Mouse (Mus musculus): ENCODE results near the gene Stat6.
"Not testable (repeated sequence)": the region's sequence is repeated elsewhere in the genome, so short reads cannot be mapped to it uniquely, and the experiment has no call there.

Gene Stat6

DNA sequence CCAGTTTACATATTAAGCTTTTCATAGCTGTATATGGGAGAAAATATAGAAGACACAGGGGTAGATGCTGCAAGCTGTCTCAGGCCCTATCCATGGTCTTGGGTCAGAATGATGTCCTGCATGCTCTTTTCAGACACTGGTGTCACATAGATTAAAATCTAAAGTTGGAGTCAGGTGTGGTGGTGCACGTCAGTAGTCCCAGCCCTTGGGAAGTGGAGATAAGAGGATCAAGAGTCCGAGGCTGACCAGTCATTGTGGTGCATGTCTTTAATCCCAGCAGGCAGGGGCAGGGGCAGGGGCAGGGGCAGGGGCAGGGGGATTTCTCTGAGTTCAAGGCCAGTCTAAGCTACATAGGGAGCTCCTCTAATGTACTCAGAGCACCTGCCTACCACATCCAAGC lies 3.0 kb downstream of the Stat6 start:
- DNase-seq (ENCODE audit: low read depth, low spot score): no peak

DNA sequence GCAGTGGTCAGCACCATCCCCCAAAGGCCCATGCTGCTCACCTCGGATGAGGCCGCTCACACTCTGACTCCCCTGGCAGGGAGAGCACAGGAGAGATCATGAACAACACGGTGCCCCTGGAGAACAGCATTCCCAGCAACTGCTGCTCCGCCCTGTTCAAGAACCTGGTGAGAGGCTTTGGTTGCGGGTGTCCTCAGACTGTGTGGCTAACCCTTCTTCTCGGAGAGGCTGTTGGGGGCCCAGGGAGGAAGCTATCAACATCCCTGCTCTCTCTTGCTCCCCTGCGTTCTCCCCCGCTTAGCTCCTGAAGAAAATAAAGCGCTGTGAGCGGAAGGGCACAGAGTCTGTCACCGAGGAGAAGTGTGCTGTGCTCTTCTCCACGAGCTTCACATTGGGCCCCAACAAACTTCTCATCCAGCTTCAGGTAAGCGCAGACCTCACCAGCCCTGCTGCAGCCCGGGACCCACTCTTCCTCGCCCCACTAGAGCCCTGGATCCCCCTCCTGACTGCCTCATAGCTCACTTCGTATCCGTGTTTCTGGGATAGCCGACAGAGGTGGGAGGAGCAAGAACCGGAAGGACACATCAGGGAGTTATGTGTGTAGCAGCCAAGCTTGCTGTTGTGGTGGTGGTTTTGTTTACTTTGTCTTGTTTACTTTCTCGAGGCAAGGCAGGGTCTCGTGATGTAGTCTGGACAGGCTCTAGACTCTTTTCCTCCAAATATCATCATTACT lies 10.3 kb downstream of the Stat6 start:
- DNase-seq (ENCODE audit: low read depth, low spot score): no peak

DNA sequence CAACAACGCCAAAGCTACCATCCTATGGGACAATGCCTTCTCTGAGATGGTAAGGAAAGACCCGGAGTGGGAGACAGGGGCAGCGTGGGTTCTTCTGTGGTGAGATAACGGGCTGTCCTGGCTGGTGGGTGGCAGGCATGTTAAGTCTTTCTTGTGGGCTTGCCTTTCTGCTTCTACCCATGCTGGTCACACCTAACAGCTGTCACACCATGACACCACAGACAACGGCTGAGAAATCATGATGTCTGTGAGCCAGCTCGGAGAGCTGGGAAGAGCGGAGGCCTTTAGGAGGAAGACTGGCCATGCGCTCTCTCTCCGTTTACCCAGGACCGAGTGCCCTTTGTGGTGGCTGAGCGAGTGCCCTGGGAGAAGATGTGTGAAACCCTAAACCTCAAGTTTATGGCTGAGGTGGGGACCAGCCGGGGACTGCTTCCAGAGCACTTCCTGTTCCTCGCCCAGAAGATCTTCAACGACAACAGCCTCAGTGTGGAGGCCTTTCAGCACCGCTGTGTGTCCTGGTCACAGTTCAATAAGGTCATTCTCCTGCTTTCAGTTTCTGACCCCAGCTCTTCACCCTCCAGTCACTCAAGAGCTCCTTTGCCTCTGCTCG lies 12.3 kb downstream of the Stat6 start:
- DNase-seq (ENCODE audit: low read depth, low spot score): no peak

DNA sequence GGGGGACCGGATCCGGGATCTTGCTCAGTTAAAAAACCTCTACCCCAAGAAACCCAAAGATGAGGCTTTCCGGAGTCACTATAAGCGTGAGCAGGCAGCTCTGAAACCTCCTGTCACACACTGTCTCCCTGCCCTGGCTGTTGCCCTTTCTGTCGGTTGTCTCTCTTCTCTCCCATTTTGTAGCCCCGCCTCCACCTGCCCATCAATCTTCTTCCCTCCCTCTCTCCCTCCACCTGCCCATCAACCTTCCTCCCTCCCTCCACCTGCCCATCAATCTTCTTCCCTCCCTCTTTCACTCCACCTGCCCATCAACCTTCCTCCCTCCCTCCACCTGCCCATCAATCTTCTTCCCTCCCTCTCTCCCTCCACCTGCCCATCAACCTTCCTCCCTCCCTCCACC lies 14.8 kb downstream of the Stat6 start:
- not testable (repeated sequence) for DNase-seq (ENCODE audit: low read depth, low spot score)

DNA sequence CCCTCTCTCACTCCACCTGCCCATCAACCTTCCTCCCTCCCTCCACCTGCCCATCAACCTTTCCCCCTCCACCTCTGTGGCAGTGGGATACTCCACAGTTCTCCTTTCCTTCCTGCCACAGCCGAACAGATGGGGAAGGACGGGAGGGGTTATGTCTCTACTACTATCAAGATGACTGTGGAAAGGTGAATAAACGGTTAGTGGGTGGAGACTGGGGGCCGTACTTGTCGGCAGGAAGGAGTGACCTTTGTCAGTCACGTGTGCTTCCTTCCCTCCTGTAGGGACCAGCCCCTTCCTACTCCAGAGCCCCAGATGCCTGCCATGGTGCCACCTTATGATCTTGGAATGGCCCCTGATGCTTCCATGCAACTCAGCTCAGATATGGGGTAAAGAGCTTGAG lies 15.3 kb downstream of the Stat6 start:
- no peak for DNase-seq (ENCODE audit: low read depth, low spot score)

DNA sequence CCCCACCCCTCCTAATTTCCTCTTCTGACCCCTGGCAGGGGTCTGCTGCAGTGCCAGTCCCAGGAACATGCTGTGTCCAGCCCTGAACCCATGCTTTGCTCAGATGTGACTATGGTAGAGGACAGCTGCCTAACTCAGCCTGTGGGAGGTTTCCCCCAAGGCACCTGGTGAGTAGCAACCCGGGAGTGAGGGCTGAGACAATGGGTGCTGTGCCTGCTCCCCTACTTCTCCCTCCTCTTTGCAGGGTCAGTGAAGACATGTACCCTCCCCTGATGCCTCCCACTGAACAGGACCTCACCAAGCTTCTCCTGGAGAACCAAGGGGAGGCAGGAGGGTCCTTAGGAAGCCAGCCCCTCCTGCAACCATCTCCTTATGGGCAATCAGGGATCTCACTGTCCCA lies 16.8 kb downstream of the Stat6 start:
- no peak for DNase-seq (ENCODE audit: low read depth, low spot score)

DNA sequence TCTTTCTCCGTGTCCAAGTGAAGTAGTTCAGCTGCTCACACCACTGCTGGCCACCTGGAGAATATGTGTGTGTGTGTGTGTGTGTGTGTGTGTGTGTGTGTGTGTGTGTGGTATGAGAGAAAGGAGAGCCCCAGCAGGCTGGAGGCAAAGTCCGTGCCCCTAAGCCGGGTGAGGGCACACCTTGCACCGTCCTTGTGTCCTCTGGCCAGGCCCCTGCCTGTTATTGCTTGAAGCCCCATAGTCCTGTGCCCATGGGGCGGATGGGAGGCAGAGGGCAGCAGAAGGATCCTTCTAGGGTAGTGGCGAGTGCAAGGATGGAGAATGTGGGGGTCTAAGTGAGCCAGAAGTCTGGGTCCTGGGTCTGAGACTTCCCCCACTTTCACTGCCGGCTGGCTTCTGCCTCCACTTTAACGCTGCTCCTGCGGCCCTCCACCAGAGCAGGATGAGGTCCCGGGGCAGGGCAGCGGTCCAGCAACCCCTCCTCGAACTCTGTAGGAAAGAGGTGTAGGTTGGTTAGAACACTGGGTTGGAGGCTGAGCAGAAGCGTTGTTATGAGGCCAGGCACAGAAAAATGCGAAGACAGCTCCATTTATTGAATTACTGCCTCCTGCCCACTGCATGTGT lies 18.6 kb downstream of the Stat6 start:
- DNase-seq (ENCODE audit: low read depth, low spot score): no peak

DNA sequence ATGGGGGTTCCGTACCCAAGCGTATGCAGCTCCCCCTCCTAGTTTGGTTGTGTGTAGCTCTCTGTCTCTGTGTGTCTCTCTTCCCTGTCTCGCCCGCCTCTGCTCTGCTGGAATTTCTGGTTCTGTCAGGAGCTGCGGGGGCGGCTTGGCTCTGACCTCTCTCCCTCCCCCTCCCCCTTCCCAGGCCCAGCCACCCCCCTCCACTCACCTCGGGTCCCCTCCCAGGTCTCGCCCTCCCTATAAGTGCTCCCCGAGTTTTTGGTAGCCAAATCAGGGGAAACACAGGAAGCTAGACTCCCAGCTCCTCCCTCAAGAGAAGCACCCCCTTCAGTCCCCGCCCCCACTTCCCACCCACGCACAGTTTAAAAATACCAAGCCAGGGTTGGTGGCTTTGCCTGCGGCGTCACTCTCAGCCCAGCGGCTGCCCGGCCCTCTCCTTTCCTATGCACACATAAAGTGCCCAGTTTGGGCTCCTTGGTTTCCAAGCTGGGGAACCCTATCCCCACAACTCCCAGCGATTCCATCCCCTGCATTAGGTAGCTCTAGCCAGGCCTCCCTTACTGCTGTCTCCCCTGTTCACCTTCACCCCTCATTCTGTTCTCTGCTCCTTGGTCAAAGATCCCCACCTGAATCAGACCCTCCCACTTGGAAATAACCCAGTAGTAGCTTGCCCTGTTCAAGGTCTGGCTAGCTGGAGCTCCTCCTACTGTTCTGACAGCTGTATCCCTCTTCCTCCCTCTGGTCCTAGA lies 19.3 kb downstream of the Stat6 start:
- peak; percentile 76 for DNase-seq (ENCODE audit: low read depth, low spot score)

DNA sequence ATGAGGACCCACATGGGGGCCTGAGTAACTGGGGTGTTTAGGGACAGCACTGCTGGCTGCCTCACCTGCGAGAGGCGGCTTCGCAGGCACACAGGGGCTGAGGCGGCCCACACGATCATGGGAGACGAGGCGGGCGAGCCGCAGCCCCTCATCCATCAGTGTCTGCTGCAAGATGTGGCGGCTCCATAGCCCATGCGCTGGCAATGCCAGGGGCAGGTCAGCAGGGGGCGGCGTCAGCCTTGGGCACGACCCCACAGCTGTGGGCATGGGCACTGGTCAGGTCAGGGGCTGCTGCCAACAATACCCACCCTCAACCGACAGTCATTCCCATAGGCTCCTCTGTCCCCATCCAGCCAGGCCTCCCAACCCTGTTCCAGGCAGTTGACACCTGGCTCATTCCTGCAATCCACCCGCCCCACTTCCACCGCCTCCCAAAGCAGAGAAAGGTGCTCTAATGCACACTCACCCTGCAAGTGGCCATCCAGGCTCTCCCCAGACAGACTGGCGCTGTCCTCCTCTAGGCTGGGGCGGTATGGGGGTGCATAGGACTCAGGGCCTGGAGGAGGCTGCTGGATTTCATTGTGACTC lies 20.0 kb downstream of the Stat6 start:
- DNase-seq (ENCODE audit: low read depth, low spot score): no peak

DNA sequence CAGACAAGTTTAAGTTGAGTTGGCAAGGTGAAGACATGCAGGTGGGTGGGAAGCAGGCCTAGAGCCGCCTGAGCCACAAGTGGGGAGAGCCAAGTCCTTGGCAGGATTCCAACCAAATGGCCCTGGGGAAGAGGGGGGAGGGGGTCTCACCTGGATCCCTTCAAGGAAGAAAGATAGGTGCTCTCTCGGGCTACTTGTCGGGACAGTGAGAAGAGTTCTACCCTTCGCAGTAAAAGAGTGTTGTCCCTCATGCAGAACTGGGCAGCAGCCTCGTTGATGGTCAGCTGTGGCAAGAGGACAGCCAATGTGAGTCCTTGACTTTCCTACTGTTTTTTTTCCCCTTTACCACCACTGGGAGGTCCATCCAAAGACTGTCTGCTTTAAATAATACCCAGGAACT lies 20.8 kb downstream of the Stat6 start:
- no peak for DNase-seq (ENCODE audit: low read depth, low spot score)

DNA sequence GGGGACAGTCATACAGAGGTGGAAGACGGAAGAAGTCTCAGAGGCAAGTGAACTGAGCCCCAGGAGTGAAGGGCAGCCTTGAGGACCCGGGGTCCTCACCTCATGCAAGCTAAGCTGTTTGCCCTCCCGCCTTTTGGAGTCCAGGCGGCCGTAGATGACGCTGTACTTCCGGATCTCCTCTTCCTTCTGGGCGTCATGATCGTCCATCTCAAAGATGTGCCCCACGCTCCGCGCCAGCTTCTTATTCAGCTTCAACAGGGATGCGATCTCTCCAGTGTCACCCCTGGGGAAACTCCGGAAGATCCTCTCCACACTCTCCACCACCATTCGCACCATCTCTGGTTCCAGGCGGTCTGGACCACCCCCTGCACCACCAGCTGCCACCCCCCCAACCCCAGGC lies 21.4 kb downstream of the Stat6 start:
- DNase-seq (ENCODE audit: low read depth, low spot score): no peak

DNA sequence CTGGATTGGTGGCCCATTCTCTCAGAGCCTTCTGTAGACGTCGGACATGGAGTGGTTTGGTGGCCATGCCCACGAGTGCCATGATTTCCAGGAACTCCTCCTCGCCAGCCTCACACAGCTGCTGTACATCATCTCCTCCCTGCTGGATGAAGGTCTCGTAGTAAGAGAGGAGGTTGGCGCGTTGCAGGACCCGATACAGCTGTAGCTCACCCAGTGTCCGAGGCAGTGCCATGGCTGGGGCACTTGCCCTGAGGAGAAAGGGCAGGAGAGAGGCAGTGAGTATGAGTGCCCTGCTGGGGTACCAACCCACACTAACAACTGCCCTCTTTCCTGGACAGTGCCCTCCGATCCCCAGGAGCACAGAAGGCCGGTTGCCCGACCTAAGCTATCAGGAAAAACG lies 22.1 kb downstream of the Stat6 start:
- no peak for DNase-seq (ENCODE audit: low read depth, low spot score)

DNA sequence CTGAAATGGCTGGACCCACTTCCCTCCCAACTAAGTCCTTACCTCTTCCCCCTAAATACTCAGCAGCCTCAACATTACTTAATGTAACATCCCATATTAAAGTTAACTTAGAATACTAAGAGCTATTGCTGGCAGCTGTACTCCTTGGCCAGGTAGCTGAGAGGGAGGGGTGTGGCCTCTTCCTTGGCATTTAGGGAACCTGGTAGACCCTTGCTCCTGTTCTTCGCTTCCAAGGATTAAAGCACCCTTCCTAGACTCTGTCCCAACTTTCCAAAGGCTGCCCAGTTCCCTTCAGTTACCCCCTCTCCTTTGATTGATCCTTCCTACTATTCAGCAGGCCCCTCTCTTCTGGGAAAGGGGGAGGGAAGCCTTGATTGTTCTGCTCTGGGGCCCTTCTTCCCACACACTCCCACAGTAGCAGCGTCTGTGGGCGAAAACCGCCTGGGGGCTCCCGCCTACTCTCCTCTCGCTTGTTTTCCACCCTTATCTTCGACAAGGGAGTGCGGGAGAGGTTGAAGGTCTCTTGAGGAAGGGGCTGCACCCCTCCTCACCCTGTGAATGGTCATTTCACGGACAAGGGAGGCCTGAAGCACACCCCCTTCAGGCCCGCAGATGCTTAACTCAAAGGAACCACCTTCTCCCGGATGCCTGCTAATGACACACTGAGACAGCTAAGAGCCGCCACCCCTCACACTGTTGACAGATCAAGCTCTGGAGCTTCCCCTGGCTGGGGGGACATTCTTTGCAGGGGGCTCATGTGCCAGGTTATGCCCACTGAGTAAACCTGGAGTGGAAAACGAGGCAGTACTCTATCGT lies 22.8 kb downstream of the Stat6 start:
- no peak for DNase-seq (ENCODE audit: low read depth, low spot score)

DNA sequence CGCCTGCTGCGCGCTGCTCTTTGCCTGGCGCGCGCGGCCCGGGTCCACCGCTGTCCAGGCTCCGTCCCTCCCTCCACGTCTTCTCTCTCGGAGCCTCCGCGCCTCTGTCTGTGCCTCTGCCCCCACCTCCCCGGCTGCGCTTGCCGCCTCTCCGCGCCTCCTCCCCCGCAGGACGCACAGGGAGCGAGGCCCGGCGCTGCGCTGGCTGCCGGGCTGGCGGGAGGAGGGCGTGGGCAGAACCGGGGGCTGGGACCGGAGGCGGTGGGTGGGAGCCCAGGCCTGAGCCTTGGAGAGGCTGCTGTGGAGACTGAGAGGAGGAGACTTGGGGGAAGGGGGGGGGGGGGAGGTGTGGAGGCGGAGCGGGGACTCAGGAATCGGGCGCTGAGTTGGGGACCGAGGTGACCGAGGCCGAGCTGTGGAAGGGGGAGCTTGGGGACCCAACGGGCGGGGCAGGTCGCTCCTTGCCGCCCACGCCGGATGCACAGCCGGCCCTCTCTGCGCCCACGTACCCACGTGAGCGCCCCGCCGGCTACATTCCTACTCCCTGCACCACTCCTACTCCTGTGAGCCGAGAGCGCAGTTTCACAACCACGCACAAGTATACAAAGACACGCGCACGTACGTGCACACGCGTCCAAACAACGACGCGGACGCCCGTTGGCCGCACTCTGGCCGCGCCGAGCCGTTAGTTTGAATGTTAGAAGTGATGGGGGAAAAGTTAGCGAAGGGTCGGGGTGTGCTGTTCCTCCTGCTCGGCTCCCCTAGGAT lies 23.9 kb downstream of the Stat6 start, which contains the start of gene Nemp1:
Gene Nemp1 (plus strand): TSS at position 401 of the 768 bp plus-strand sequence.
- peak; percentile 68 for DNase-seq (ENCODE audit: low read depth, low spot score)

DNA sequence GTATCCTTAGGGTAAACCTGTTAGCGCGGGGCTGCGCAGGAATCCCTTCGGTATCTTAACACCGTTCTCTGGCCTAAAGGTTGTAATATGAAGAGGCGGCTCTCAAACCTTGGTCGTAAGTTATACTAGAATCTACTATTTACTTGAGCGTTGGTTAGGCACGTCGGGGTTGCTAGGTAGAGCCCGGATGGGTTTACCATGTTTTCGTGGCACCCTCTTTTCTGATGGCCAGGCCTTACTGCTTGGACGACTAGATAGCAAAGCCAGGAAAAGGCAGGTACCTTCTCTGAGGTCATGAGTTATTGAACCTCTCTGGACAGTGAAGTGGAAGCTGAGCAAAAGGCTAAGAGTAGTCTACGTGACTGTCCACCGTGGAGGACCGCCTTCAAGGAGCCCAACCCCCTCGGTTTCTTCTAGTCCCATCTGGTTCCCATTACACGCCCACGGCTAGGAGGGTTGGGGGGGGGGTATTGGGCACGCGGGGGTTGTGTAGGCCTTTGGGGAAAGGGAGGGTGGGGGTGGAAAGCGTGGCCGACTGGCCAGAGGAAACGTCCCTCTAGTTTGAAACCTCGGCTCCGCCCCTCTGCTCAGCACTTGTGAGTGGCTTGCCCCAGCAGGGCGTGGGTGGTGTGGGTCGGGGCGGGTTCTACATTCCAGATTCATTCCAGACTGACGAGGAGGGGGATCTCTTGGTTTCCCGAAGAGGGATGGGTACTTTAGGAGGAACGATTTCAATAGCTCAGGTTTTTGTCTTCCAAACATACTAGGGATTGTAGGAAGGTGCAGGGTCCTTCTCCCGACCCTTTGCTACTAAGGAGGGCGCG lies 24.7 kb downstream of the Stat6 start:
- peak; percentile 70 for DNase-seq (ENCODE audit: low read depth, low spot score)

DNA sequence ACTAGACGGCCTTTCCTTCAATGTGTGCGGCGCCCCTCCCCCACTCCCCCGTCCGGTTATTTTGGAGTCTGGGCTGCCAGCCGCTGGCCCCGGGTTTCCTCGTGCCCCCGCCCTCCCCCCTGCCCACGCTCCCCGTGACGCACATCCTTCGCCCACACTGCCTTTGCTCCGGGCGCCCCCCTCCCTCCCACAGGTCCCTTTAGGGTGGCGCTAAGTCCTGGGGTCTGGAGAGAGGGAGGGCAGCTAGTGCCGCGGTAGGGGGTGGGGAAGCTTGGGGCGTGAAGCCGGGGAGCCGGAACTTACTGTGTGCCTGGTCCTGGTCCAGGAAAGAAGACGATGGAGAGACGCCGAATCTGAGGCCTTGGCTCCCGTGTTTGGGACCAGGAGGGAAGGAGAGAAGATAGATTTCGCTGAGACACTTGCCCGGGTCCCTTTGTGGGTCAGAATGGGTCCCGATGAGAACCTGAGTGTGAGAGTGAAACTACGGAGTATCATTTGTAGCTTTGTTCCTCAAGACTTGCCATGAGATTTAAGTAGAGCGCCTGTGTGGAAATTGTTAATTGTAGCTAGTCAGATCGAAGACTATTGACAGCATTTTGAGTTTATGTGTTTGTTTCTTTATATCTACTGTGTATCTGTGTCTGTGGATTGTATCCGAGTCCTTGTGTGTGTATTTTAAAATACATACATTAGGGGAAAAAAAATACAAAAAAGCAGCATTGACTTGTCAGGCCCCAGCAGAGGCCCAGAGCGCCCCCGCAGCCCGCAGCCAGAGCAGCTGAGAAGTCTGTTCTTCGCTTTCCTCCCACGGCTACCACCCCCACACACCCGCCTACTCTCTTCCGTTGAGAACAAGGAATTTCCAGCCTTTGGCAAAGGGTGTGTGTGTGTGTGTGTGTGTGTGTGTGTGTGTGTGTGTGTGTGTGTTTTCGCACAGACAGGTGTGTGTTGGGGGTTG lies 25.6 kb downstream of the Stat6 start, which contains the start of gene Nab2:
Gene Nab2 (minus strand): TSS at position 476 of the 958 bp plus-strand sequence.
- peak; percentile 81 for DNase-seq (ENCODE audit: low read depth, low spot score)

DNA sequence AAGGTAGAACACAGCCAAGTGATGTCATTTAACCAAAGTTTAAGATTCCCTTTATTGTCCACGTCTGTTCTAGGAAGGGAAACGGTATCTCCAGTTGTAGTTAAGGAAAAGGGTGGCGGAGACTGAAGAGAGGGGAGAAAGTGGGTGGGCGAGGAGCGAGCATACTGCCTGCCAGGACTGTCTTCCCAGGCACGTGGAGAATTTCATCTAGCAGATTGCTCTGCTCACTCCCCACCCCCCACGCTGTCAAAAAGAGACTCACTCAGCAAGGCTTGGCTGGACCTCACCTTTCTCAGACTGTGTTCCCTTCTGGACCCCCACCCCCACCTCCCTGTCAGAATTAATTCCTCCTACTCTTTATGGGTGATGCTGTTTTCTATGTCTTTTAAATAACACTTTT lies 26.4 kb downstream of the Stat6 start:
- peak; percentile 75 for DNase-seq (ENCODE audit: low read depth, low spot score)

DNA sequence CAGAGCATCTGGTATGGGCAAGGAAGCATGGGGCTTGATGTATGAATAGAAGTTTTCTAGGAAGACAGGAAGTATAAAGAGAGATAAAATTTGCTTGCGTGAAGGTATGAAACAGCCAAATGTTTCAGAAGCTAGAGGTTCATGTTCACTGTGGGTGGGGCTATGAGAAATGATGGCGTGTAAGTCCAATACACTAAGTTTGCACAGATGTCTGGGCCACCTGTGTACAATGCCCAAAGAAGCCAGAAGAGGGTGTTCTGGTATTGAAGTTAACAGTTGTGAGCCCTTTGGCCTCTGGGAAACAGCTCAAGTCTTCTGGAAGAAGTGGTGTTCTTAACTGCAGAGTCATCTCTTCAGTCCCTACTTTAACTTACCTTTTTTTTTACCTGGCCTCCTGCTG lies 27.4 kb downstream of the Stat6 start:
- no peak for DNase-seq (ENCODE audit: low read depth, low spot score)

Data from telencephalon, adult 2 months (tissue).